Mouse (Mus musculus) CH12.LX (cell line): ENCODE results near the gene Etv2. TPM values are rescaled to one million over a fixed set of nuclear protein-coding genes. Genes with fewer than 3 reads are reported as not detected.
A peak's percentile ranks its signal among the peaks of the same experiment; 100 is the strongest.

ENCODE experiments used
- DNase-seq: peaks from one replicate; pipeline ENCODE4 v3.0.0-alpha.2; 2013; ENCODE audit errors: extremely low read depth
- H3K27ac ChIP-seq: 2 replicates; pipeline ENCODE4 v1.5.1; 2012; ENCODE audit warnings: low read depth, mild to moderate bottlenecking, control low read depth, moderate library complexity; ENCODE audit not compliant: insufficient read depth
- H3K27me3 ChIP-seq: replicated peaks from 2 replicates; pipeline ENCODE3; 2012; ENCODE audit warnings: inconsistent platforms
- H3K36me3 ChIP-seq, 2 experiments: replicated peaks in 1 of 2; 2 replicates each; pipeline versions ENCODE3 to v1.6.1; 2012; ENCODE audit warnings: inconsistent platforms in 1 of 2, low read length in 1 of 2, mild to moderate bottlenecking in 1 of 2, mixed read lengths in 1 of 2, moderate library complexity in 1 of 2; ENCODE audit not compliant: control insufficient read depth in 1 of 2, insufficient read depth in 1 of 2
- H3K4me1 ChIP-seq, 2 experiments: 2 replicates each; pipeline ENCODE4 v1.6.1; 2012; ENCODE audit warnings: inconsistent platforms in 1 of 2, moderate library complexity in 1 of 2; ENCODE audit not compliant: insufficient read depth in 2 of 2, control insufficient read depth in 1 of 2
- H3K4me2 ChIP-seq: 2 replicates; pipeline ENCODE4 v1.6.1; 2012; ENCODE audit warnings: low read depth, mild to moderate bottlenecking, control low read depth; ENCODE audit not compliant: poor library complexity, insufficient read depth, severe bottlenecking
- H3K4me3 ChIP-seq, 3 experiments: fragments of 150-350 bp in 1 of 3; sonication (generic) in 1 of 3; replicated peaks in 1 of 3; 2 replicates each; pipeline versions ENCODE3 to v1.5.1; 2011 to 2012; ENCODE audit warnings: low read depth in 2 of 3, low read length in 2 of 3, mild to moderate bottlenecking in 2 of 3, moderate library complexity in 2 of 3, control low read depth in 1 of 3, improper control_type of control experiment in 1 of 3, inconsistent platforms in 1 of 3, mixed read lengths in 1 of 3; ENCODE audit not compliant: poor library complexity in 1 of 3
- H3K79me2 ChIP-seq: replicated peaks from 2 replicates; pipeline ENCODE4 v1.6.1; 2012; ENCODE audit warnings: mild to moderate bottlenecking, moderate library complexity; ENCODE audit not compliant: control insufficient read depth, poor library complexity, insufficient read depth, severe bottlenecking; ENCODE audit errors: extremely low read depth
- H3K9ac ChIP-seq: 2 replicates; pipeline ENCODE4 v1.6.1; 2012; ENCODE audit warnings: low read depth, mild to moderate bottlenecking, control low read depth, moderate library complexity; ENCODE audit not compliant: insufficient read depth
- H3K9me3 ChIP-seq: replicated peaks from 2 replicates; pipeline ENCODE3; 2012; ENCODE audit warnings: low read length, inconsistent platforms, mixed read lengths
- BHLHE40 ChIP-seq: IDR thresholded peaks from 2 replicates; pipeline ENCODE4 v1.6.1; 2011; ENCODE audit warnings: mild to moderate bottlenecking, low read depth, low read length, improper control_type of control experiment
- CHD1 ChIP-seq: IDR thresholded peaks from 2 replicates; pipeline ENCODE4 v1.6.1; 2012; ENCODE audit warnings: low read depth, low read length, improper control_type of control experiment, inconsistent platforms
- CHD2 ChIP-seq: IDR thresholded peaks from 2 replicates; pipeline ENCODE4 v1.6.1; 2011; ENCODE audit warnings: low read length, improper control_type of control experiment
- ELF1 ChIP-seq: IDR thresholded peaks from 2 replicates; pipeline ENCODE4 v1.6.1; 2014; ENCODE audit warnings: low read depth, mild to moderate bottlenecking, inconsistent platforms, low read length, improper control_type of control experiment
- GABPA ChIP-seq: IDR thresholded peaks from 2 replicates; pipeline ENCODE4 v1.6.1; 2012; ENCODE audit warnings: low read depth, low read length, improper control_type of control experiment, inconsistent platforms; ENCODE audit not compliant: insufficient replicate concordance
- HCFC1 ChIP-seq: IDR thresholded peaks from 2 replicates; pipeline ENCODE4 v1.6.1; 2012; ENCODE audit warnings: low read depth, mild to moderate bottlenecking, inconsistent platforms, low read length, improper control_type of control experiment
- IRF4 ChIP-seq: IDR thresholded peaks from 2 replicates; pipeline ENCODE4 v1.6.1; 2014; ENCODE audit warnings: low read depth, mild to moderate bottlenecking, inconsistent platforms, low read length, improper control_type of control experiment
- JUN ChIP-seq: IDR thresholded peaks from 2 replicates; pipeline ENCODE4 v1.6.1; 2011; ENCODE audit warnings: low read depth, mild to moderate bottlenecking, low read length, improper control_type of control experiment, moderate library complexity; ENCODE audit not compliant: insufficient read depth
- KAT2A ChIP-seq: IDR thresholded peaks from 2 replicates; pipeline ENCODE4 v1.6.1; 2012; ENCODE audit warnings: low read length, improper control_type of control experiment, inconsistent platforms; ENCODE audit not compliant: insufficient replicate concordance
- MAFK ChIP-seq: IDR thresholded peaks from 2 replicates; pipeline ENCODE4 v1.6.1; 2011; ENCODE audit warnings: low read length, improper control_type of control experiment; ENCODE audit not compliant: insufficient replicate concordance
- MAX ChIP-seq: IDR thresholded peaks from 2 replicates; pipeline ENCODE4 v1.6.1; 2011; ENCODE audit warnings: low read length, improper control_type of control experiment
- MEF2A ChIP-seq: IDR thresholded peaks from 2 replicates; pipeline ENCODE4 v1.6.1; 2014; ENCODE audit warnings: low read depth, mild to moderate bottlenecking, inconsistent platforms, low read length, improper control_type of control experiment, borderline replicate concordance
- MXI1 ChIP-seq: IDR thresholded peaks from 2 replicates; pipeline ENCODE4 v1.6.1; 2011; ENCODE audit warnings: mild to moderate bottlenecking, low read depth, low read length, improper control_type of control experiment
- NELFE ChIP-seq: IDR thresholded peaks from 2 replicates; pipeline ENCODE4 v1.6.1; 2011; ENCODE audit warnings: low read depth, low read length, improper control_type of control experiment
- NRF1 ChIP-seq: IDR thresholded peaks from 2 replicates; pipeline ENCODE4 v1.6.1; 2014; ENCODE audit warnings: low read depth, mild to moderate bottlenecking, inconsistent platforms, low read length, improper control_type of control experiment, moderate library complexity
- PAX5 ChIP-seq: IDR thresholded peaks from 2 replicates; pipeline ENCODE4 v1.6.1; 2012; ENCODE audit warnings: low read length, inconsistent platforms, mixed read lengths
- POLR2A ChIP-seq: IDR thresholded peaks from 2 replicates; pipeline ENCODE4 v1.6.1; 2011; ENCODE audit warnings: low read depth, mild to moderate bottlenecking, improper control_type of control experiment, low read length
- POLR2AphosphoS2 ChIP-seq: IDR thresholded peaks from 2 replicates; pipeline ENCODE4 v1.6.1; 2011; ENCODE audit warnings: low read depth, low read length, improper control_type of control experiment
- RAD21 ChIP-seq: IDR thresholded peaks from 2 replicates; pipeline ENCODE4 v1.6.1; 2011; ENCODE audit warnings: low read depth, mild to moderate bottlenecking, low read length, improper control_type of control experiment, moderate library complexity
- SIN3A ChIP-seq: IDR thresholded peaks from 2 replicates; pipeline ENCODE4 v1.6.1; 2012; ENCODE audit warnings: low read length, improper control_type of control experiment, inconsistent platforms
- TBP ChIP-seq: conservative IDR thresholded peaks from 2 replicates; pipeline ENCODE4 v1.6.1; 2011; ENCODE audit warnings: low read depth, low read length, improper control_type of control experiment
- TCF12 ChIP-seq: IDR thresholded peaks from 2 replicates; pipeline ENCODE4 v1.6.1; 2014; ENCODE audit warnings: low read depth, mild to moderate bottlenecking, inconsistent platforms, low read length, improper control_type of control experiment
- UBTF ChIP-seq: IDR thresholded peaks from 2 replicates; pipeline ENCODE4 v1.6.1; 2012; ENCODE audit warnings: low read depth, mild to moderate bottlenecking, inconsistent platforms, low read length, improper control_type of control experiment, moderate library complexity
- USF1 ChIP-seq: IDR thresholded peaks from 2 replicates; pipeline ENCODE4 v1.6.1; 2014; ENCODE audit warnings: low read depth, mild to moderate bottlenecking, inconsistent platforms, low read length, improper control_type of control experiment
- ZC3H11A ChIP-seq: IDR thresholded peaks from 2 replicates; pipeline ENCODE4 v1.6.1; 2012; ENCODE audit warnings: low read depth, mild to moderate bottlenecking, inconsistent platforms, low read length, improper control_type of control experiment
- ZMIZ1 ChIP-seq: IDR thresholded peaks from 2 replicates; pipeline ENCODE4 v1.6.1; 2012; ENCODE audit warnings: low read depth, mild to moderate bottlenecking, inconsistent platforms, low read length, improper control_type of control experiment
- ZNF384 ChIP-seq: IDR thresholded peaks from 2 replicates; pipeline ENCODE4 v1.6.1; 2012; ENCODE audit warnings: low read depth, low read length, improper control_type of control experiment, inconsistent platforms
- dilution Hi-C: fragments of 300-500 bp; cut with MboI; formaldehyde crosslinking; loops from 2 replicates; pipeline ENCODE4 v1.14.3; 2020; ENCODE audit warnings: low sequenced_read_pairs; ENCODE audit not compliant: extremely low pct_unique_long_range_greater_than_20kb, extremely low pct_ligation_motif_present
- in situ Hi-C: fragments of 300-500 bp; cut with MboI; formaldehyde crosslinking; loops from 3 replicates; pipeline ENCODE4 v1.14.3; 2019; ENCODE audit warnings: low sequenced_read_pairs, low pct_ligation_motif_present, low pct_unique_long_range_greater_than_20kb, mixed read lengths
- polyA plus RNA-seq: library from polyadenylated mRNA; unstranded; fragments of >175 nt; gene quantifications from 2 replicates; pipeline ENCODE4 v1.2.1, GENCODE M21; 2012; ENCODE audit warnings: low read depth; ENCODE audit not compliant: insufficient read length
- total RNA-seq, 2 experiments: library from RNA; depleted of rRNA; stranded (reverse); fragments of 300-350 nt in 1 of 2; fragments of >200 nt in 1 of 2; gene quantifications; 2 replicates each; pipeline ENCODE4 v1.2.3; 2012 to 2014

The Etv2 gene
- total and polyA plus RNA-seq, 3 experiments, result not detected

- Histone ChIP-seq H3K36me3 (peaks cover 53 to 71% of the 10 kb centered on the region in 2 experiments), H3K4me1 (peaks cover 5 to 35% of the 10 kb centered on the region in 2 experiments), H3K27me3 (no peaks in the 10 kb centered on the region), H3K27ac (no peak within 1 kb of the TSS), H3K4me2 (peak within 1 kb of the TSS; percentile 79), H3K79me2 (peaks cover 10% of the 10 kb centered on the region), H3K9me3 (no peaks in the 10 kb centered on the region), H3K4me3 (peak within 1 kb of the TSS; percentile 81 to 95 (median 91)), H3K9ac (peak within 1 kb of the TSS; percentile 87)
- DNase-seq, result peak; percentile 100
- in situ Hi-C loops (no loop called here), dilution Hi-C loops (no loop called here)
- TF ChIP-seq TBP, result peak; percentile 65; the same call in 1 of the 2 replicates
- TF ChIP-seq KAT2A, result peak; percentile 76; the same call in 1 of the 2 replicates
- TF ChIP-seq SIN3A, result peak; percentile 97
- TF ChIP-seq CHD2, result peak; percentile 22; the same call in 1 of the 2 replicates
- TF ChIP-seq PAX5, result no peak
- no peak for TF ChIP-seq USF1
- TF ChIP-seq MAFK, result no peak
- TF ChIP-seq ZNF384, result no peak
- peak; percentile 71 for TF ChIP-seq ZMIZ1
- TF ChIP-seq MEF2A, result 0 out of 2 replicates have a peak, but pooled peaks have one; percentile 46
- peak; percentile 57 for TF ChIP-seq NRF1
- TF ChIP-seq ZC3H11A, result no peak
- peak; percentile 64; the same call in 1 of the 2 replicates for TF ChIP-seq NELFE
- TF ChIP-seq GABPA, result no peak; the same call in 1 of the 2 replicates
- peak; percentile 76 for TF ChIP-seq MXI1
- TF ChIP-seq CHD1, result no peak
- no peak for TF ChIP-seq BHLHE40
- peak; percentile 100 for TF ChIP-seq ELF1
- no peak for TF ChIP-seq RAD21
- TF ChIP-seq IRF4, result peak; percentile 66
- TF ChIP-seq POLR2A, result peak; percentile 81
- TF ChIP-seq TCF12, result peak; percentile 48; the same call in 1 of the 2 replicates
- TF ChIP-seq UBTF, result no peak
- no peak for TF ChIP-seq JUN
- TF ChIP-seq MAX, result peak; percentile 49; the same call in 1 of the 2 replicates
- TF ChIP-seq HCFC1, result peak; percentile 87
- TF ChIP-seq POLR2AphosphoS2, result peak; percentile 85
These were observed 14.2 kb upstream of the Etv2 start, which contains the start of gene Rbm42 for GRCm38 (mm10) chr7:30649591-30650540. Rbm42 (minus strand) TSS chr7:30650317.
